Mouse (Mus musculus) liver, postnatal 0 days (tissue): ENCODE measurements around the gene Fut9. TPM values are rescaled to one million over a fixed set of nuclear protein-coding genes. Genes with fewer than 3 reads are reported as not detected.

Experiments
- ATAC-seq: fragments of 200-750 bp; cut with Nextera tagmentation; 2 replicates; pipeline ENCODE4 v1.8.0; 2017; ENCODE audit warnings: mild to moderate bottlenecking, moderate library complexity
- DNase-seq: peaks from one replicate; pipeline ENCODE4 v3.0.0-alpha.2; 2016
- H3K27ac ChIP-seq: fragments of 300-500 bp; sonication (generic); 2 replicates; pipeline ENCODE4 v1.5.1; 2014; ENCODE audit warnings: antibody characterized with exemption, moderate library complexity, mild to moderate bottlenecking, low read depth
- H3K27me3 ChIP-seq: fragments of 300-500 bp; sonication (generic); 2 replicates; pipeline ENCODE4 v1.6.1; 2014; ENCODE audit warnings: low read length, control low read depth, mixed read lengths; ENCODE audit not compliant: insufficient read depth
- H3K36me3 ChIP-seq: fragments of 300-500 bp; sonication (generic); replicated peaks from 2 replicates; pipeline ENCODE4 v1.6.1; 2014; ENCODE audit warnings: mild to moderate bottlenecking, control low read depth, low read length, moderate library complexity, mixed read lengths; ENCODE audit not compliant: insufficient read depth
- H3K4me1 ChIP-seq: fragments of 300-500 bp; sonication (generic); 2 replicates; pipeline ENCODE4 v1.6.1; 2014; ENCODE audit warnings: antibody characterized with exemption, mild to moderate bottlenecking, control low read depth; ENCODE audit not compliant: insufficient read depth
- H3K4me2 ChIP-seq: fragments of 300-500 bp; sonication (generic); 2 replicates; pipeline ENCODE4 v1.6.1; 2014; ENCODE audit warnings: low read depth, mild to moderate bottlenecking, low read length, moderate library complexity, mixed read lengths
- H3K4me3 ChIP-seq: fragments of 300-500 bp; sonication (generic); 2 replicates; pipeline ENCODE4 v1.5.1; 2014; ENCODE audit warnings: low read depth, low read length
- H3K9ac ChIP-seq: fragments of 300-500 bp; sonication (generic); replicated peaks from 2 replicates; pipeline ENCODE4 v1.6.1; 2014; ENCODE audit warnings: mild to moderate bottlenecking, moderate library complexity
- H3K9me3 ChIP-seq: fragments of 300-500 bp; sonication (generic); 2 replicates; pipeline ENCODE4 v1.6.1; 2016; ENCODE audit warnings: mild to moderate bottlenecking, control low read depth, low read length, mixed read lengths
- CTCF ChIP-seq: sonication (generic); IDR thresholded peaks from 2 replicates; pipeline ENCODE4 v1.5.1; 2016; ENCODE audit warnings: antibody characterized with exemption, low read depth
- EP300 ChIP-seq: IDR thresholded peaks from 2 replicates; pipeline ENCODE4 v1.6.1; 2016; ENCODE audit warnings: antibody characterized with exemption, low read depth, mild to moderate bottlenecking
- WGBS: fragments of 180-500 bp; shearing (Covaris S2); extraction: QIAGEN DNeasy Blood & Tissue Kit; methylation state at CpG from one replicate; pipeline ENCODE4 v1.1.7; 2014; ENCODE audit not compliant: insufficient replicate concordance; 5-methylcytosine and 5-hydroxymethylcytosine counted together
- polyA plus RNA-seq: library from polyadenylated mRNA; unstranded; fragments of >200 nt; fragmentation: Nextera tagmentation; extraction: Ambion mirVana; gene quantifications from 2 replicates; pipeline ENCODE4 v1.2.1, GENCODE M21; 2015

Fut9 gene
- polyA plus RNA-seq, 1 experiment from 2014 or later: not detected

GRCm38 (mm10) chr4:25658792-25659191 is 141.3 kb downstream of the Fut9 start:
- no peak for TF ChIP-seq EP300
- TF ChIP-seq CTCF: no peak

GRCm38 (mm10) chr4:25651902-25652301 is 148.1 kb downstream of the Fut9 start:
- H3K4me1 ChIP-seq: no peaks in the 10 kb centered on the region; the same call in 1 of the 2 replicates
- WGBS: 73% methylated on average over 3 of the region's 3 CpGs
- no peaks in the 10 kb centered on the region for H3K9me3 ChIP-seq
- H3K4me2 ChIP-seq: no peak overlapping the region
- no peak overlapping the region for H3K27ac ChIP-seq
- TF ChIP-seq EP300: no peak
- TF ChIP-seq CTCF: no peak
- no peak overlapping the region for H3K9ac ChIP-seq
- no peak for DNase-seq
- ATAC-seq: no peak
- no peaks in the 10 kb centered on the region for H3K36me3 ChIP-seq
- no peak overlapping the region for H3K4me3 ChIP-seq
- no peaks in the 10 kb centered on the region for H3K27me3 ChIP-seq

More at GRCm38 (mm10) chr4:25658792-25659191, 141.3 kb downstream of the Fut9 start:
- Histone ChIP-seq H3K27ac (no peak overlapping the region), H3K9ac (no peak overlapping the region), H3K4me3 (no peak overlapping the region), H3K36me3 (no peaks in the 10 kb centered on the region), H3K4me2 (no peak overlapping the region), H3K27me3 (no peaks in the 10 kb centered on the region), H3K9me3 (no peaks in the 10 kb centered on the region), H3K4me1 (no peaks in the 10 kb centered on the region)
- no peak for ATAC-seq
- 72% methylated on average over 3 of the region's 3 CpGs for WGBS
- no peak for DNase-seq

- Histone ChIP-seq H3K4me3 (no peak overlapping the region), H3K4me2 (no peak overlapping the region), H3K27ac (no peak overlapping the region), H3K27me3 (no peaks in the 10 kb centered on the region), H3K36me3 (no peaks in the 10 kb centered on the region), H3K4me1 (no peaks in the 10 kb centered on the region; the same call in 1 of the 2 replicates), H3K9me3 (no peaks in the 10 kb centered on the region), H3K9ac (no peak overlapping the region)
- TF ChIP-seq CTCF (no peak), EP300 (no peak)
- 74% methylated on average over 2 of the region's 2 CpGs for WGBS
- DNase-seq (no peak), ATAC-seq (no peak)
Observed at GRCm38 (mm10) chr4:25648107-25648506, 151.9 kb downstream of the Fut9 start.

DNA sequence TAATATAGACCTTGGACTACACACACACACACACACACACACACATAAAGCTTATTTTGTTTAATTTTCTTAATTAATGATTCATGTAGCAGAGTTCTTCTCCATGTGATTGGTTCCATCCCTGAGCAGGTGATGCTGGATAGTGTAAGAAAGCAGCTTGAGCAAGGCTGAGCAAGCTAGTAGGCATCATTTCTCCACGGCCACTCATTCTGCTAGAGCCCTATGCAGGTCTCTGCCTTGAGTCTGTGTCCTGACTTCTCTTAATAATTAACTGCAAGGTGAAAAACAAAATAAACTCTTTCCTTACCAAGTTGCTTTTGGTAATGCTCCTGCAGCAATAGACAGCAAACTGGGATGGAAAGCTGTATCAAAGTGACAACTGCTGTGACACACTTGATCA is 152.5 kb downstream of the Fut9 start:
- no peak overlapping the region for H3K27ac ChIP-seq
- DNase-seq (no peak), ATAC-seq (no peak)
- TF ChIP-seq CTCF (no peak), EP300 (no peak)
- H3K4me2 ChIP-seq: no peak overlapping the region
- H3K36me3 ChIP-seq: no peaks in the 10 kb centered on the region
- no peak overlapping the region for H3K9ac ChIP-seq
- no peaks in the 10 kb centered on the region; the same call in 1 of the 2 replicates for H3K4me1 ChIP-seq
- H3K4me3 ChIP-seq: no peak overlapping the region
- WGBS: 63% methylated on average over 1 of the region's 1 CpGs
- no peaks in the 10 kb centered on the region for H3K9me3 ChIP-seq
- no peaks in the 10 kb centered on the region for H3K27me3 ChIP-seq

- no peak for DNase-seq
- Histone ChIP-seq H3K27me3 (no peaks in the 10 kb centered on the region), H3K9me3 (no peaks in the 10 kb centered on the region), H3K4me1 (no peaks in the 10 kb centered on the region; the same call in 1 of the 2 replicates), H3K27ac (no peak overlapping the region), H3K9ac (no peak overlapping the region), H3K4me2 (no peak overlapping the region), H3K36me3 (no peaks in the 10 kb centered on the region), H3K4me3 (no peak overlapping the region)
- no peak for TF ChIP-seq EP300
- TF ChIP-seq CTCF: no peak
- no peak for ATAC-seq
- 65% methylated on average over 2 of the region's 2 CpGs for WGBS
Observed at GRCm38 (mm10) chr4:25645580-25645979, 154.5 kb downstream of the Fut9 start.

GRCm38 (mm10) chr4:25641993-25642392 is 158.1 kb downstream of the Fut9 start:
- Histone ChIP-seq H3K27ac (no peak overlapping the region), H3K36me3 (no peaks in the 10 kb centered on the region), H3K9ac (no peak overlapping the region), H3K27me3 (no peaks in the 10 kb centered on the region), H3K4me2 (no peak overlapping the region), H3K9me3 (no peaks in the 10 kb centered on the region), H3K4me1 (no peaks in the 10 kb centered on the region), H3K4me3 (no peak overlapping the region)
- WGBS: 73% methylated on average over 4 of the region's 4 CpGs
- DNase-seq (no peak), ATAC-seq (no peak)
- TF ChIP-seq EP300 (no peak), CTCF (no peak)

- DNase-seq: no peak
- Histone ChIP-seq H3K4me3 (no peak overlapping the region), H3K27me3 (no peaks in the 10 kb centered on the region), H3K4me1 (no peaks in the 10 kb centered on the region), H3K27ac (no peak overlapping the region), H3K9me3 (no peaks in the 10 kb centered on the region), H3K36me3 (no peaks in the 10 kb centered on the region), H3K9ac (no peak overlapping the region), H3K4me2 (no peak overlapping the region)
- WGBS: 82% methylated on average over 2 of the region's 2 CpGs
- no peak for TF ChIP-seq EP300
- no peak for TF ChIP-seq CTCF
- ATAC-seq: no peak
Observed at GRCm38 (mm10) chr4:25633262-25633661, 166.8 kb downstream of the Fut9 start.
